Mouse (Mus musculus) midbrain, embryonic 13.5 days (tissue): ENCODE measurements around the gene B830017H08Rik. TPM values are rescaled to one million over a fixed set of nuclear protein-coding genes. Genes with fewer than 3 reads are reported as not detected.

Experiments
- ATAC-seq: fragments of 200-750 bp; cut with Nextera tagmentation; 2 replicates; pipeline ENCODE4 v1.8.0; 2017; ENCODE audit warnings: mild to moderate bottlenecking, moderate TSS enrichment, moderate library complexity
- H3K27ac ChIP-seq: fragments of 300-500 bp; sonication (generic); 2 replicates; pipeline ENCODE4 v1.5.1; 2015; ENCODE audit warnings: inconsistent platforms, mild to moderate bottlenecking, moderate library complexity
- H3K27me3 ChIP-seq: fragments of 300-500 bp; sonication (generic); 2 replicates; pipeline ENCODE4 v1.6.1; 2015; ENCODE audit warnings: mild to moderate bottlenecking, inconsistent platforms
- H3K36me3 ChIP-seq: fragments of 300-500 bp; sonication (generic); 2 replicates; pipeline ENCODE4 v1.6.1; 2015; ENCODE audit warnings: mild to moderate bottlenecking, inconsistent platforms
- H3K4me1 ChIP-seq: fragments of 300-500 bp; sonication (generic); replicated peaks from 2 replicates; pipeline ENCODE4 v1.6.1; 2015; ENCODE audit warnings: inconsistent platforms
- H3K4me2 ChIP-seq: fragments of 300-500 bp; sonication (generic); replicated peaks from 2 replicates; pipeline ENCODE4 v1.6.1; 2015; ENCODE audit warnings: moderate library complexity, mild to moderate bottlenecking, inconsistent platforms
- H3K4me3 ChIP-seq: fragments of 300-500 bp; sonication (generic); replicated peaks from 2 replicates; pipeline ENCODE4 v1.5.1; 2015; ENCODE audit warnings: mild to moderate bottlenecking, inconsistent platforms
- H3K9ac ChIP-seq: fragments of 300-500 bp; sonication (generic); replicated peaks from 2 replicates; pipeline ENCODE4 v1.6.1; 2015; ENCODE audit warnings: mild to moderate bottlenecking, inconsistent platforms
- H3K9me3 ChIP-seq: fragments of 300-500 bp; sonication (generic); 2 replicates; pipeline ENCODE4 v1.6.1; 2016; ENCODE audit warnings: mild to moderate bottlenecking, inconsistent platforms
- WGBS: fragments of 180-500 bp; shearing (Covaris S2); methylation state at CpG from one replicate; pipeline ENCODE4 v1.1.7; 2015; 5-methylcytosine and 5-hydroxymethylcytosine counted together
- polyA plus RNA-seq: library from polyadenylated mRNA; unstranded; fragments of >200 nt; fragmentation: Nextera tagmentation; extraction: Ambion mirVana; gene quantifications from 2 replicates; pipeline ENCODE4 v1.2.1, GENCODE M21; 2015

B830017H08Rik gene
- polyA plus RNA-seq, 1 experiment from 2014 or later, result 0.70 TPM

GRCm38 (mm10) chr16:17802456-17802838 lies 30.5 kb upstream of the B830017H08Rik start:
- H3K9me3 ChIP-seq, result no peaks in the 10 kb centered on the region
- peak overlapping the region; percentile 56 for H3K4me2 ChIP-seq
- H3K4me1 ChIP-seq, result peaks cover 53% of the 10 kb centered on the region
- no peak for ATAC-seq
- H3K27ac ChIP-seq, result no peak overlapping the region
- H3K9ac ChIP-seq, result peak overlapping the region; percentile 24; the same call in 1 of the 2 replicates
- peaks cover 90% of the 10 kb centered on the region for H3K27me3 ChIP-seq
- peak overlapping the region; percentile 34 for H3K4me3 ChIP-seq
- H3K36me3 ChIP-seq, result no peaks in the 10 kb centered on the region
- WGBS, result 5% methylated on average over 18 of the region's 18 CpGs

GRCm38 (mm10) chr16:17802839-17803674 lies 29.9 kb upstream of the B830017H08Rik start:
- 2% methylated on average over 83 of the region's 83 CpGs for WGBS
- H3K4me1 ChIP-seq, result peaks cover 52% of the 10 kb centered on the region
- ATAC-seq, result no peak

GRCm38 (mm10) chr16:17803675-17804448 lies 29.1 kb upstream of the B830017H08Rik start:
- no peaks in the 10 kb centered on the region for H3K9me3 ChIP-seq
- WGBS, result 6% methylated on average over 33 of the region's 33 CpGs
- no peak overlapping the region for H3K27ac ChIP-seq
- H3K4me2 ChIP-seq, result peak overlapping the region; percentile 56
- ATAC-seq, result no peak
- peak overlapping the region; percentile 43; the same call in 1 of the 2 replicates for H3K9ac ChIP-seq
- H3K36me3 ChIP-seq, result no peaks in the 10 kb centered on the region
- peak overlapping the region; percentile 34 for H3K4me3 ChIP-seq
- H3K4me1 ChIP-seq, result peaks cover 45% of the 10 kb centered on the region
- H3K27me3 ChIP-seq, result peaks cover 86% of the 10 kb centered on the region

More at GRCm38 (mm10) chr16:17802839-17803674, 29.9 kb upstream of the B830017H08Rik start:
- H3K4me2 ChIP-seq, result peak overlapping the region; percentile 56
- H3K27me3 ChIP-seq, result peaks cover 87% of the 10 kb centered on the region
- peak overlapping the region; percentile 24; the same call in 1 of the 2 replicates for H3K9ac ChIP-seq
- no peak overlapping the region for H3K27ac ChIP-seq
- H3K4me3 ChIP-seq, result peak overlapping the region; percentile 34
- H3K9me3 ChIP-seq, result no peaks in the 10 kb centered on the region
- no peaks in the 10 kb centered on the region for H3K36me3 ChIP-seq

- H3K4me1 ChIP-seq, result peaks cover 50% of the 10 kb centered on the region
Measured at GRCm38 (mm10) chr16:17804449-17804912, 28.4 kb upstream of the B830017H08Rik start.

GRCm38 (mm10) chr16:17804982-17805381 lies 27.9 kb upstream of the B830017H08Rik start:
- Histone ChIP-seq H3K4me2 (peak overlapping the region; percentile 56), H3K27ac (no peak overlapping the region), H3K4me3 (peak overlapping the region; percentile 34), H3K9ac (no peak overlapping the region; the same call in 1 of the 2 replicates), H3K27me3 (peaks cover 81% of the 10 kb centered on the region), H3K36me3 (no peaks in the 10 kb centered on the region), H3K9me3 (no peaks in the 10 kb centered on the region), H3K4me1 (peaks cover 54% of the 10 kb centered on the region)
- no peak for ATAC-seq
- whole genome bisulfite sequencing, result 6% methylated on average over 7 of the region's 7 CpGs

More at GRCm38 (mm10) chr16:17804449-17804912, 28.4 kb upstream of the B830017H08Rik start:
- no peak overlapping the region for H3K27ac ChIP-seq
- H3K36me3 ChIP-seq, result no peaks in the 10 kb centered on the region
- WGBS, result 1% methylated on average over 33 of the region's 33 CpGs
- H3K9me3 ChIP-seq, result no peaks in the 10 kb centered on the region
- peaks cover 83% of the 10 kb centered on the region for H3K27me3 ChIP-seq
- peak overlapping the region; percentile 43; the same call in 1 of the 2 replicates for H3K9ac ChIP-seq
- H3K4me2 ChIP-seq, result peak overlapping the region; percentile 56
- ATAC-seq, result no peak
- peak overlapping the region; percentile 34 for H3K4me3 ChIP-seq

- peaks cover 54% of the 10 kb centered on the region for H3K4me1 ChIP-seq
- H3K9me3 ChIP-seq, result no peaks in the 10 kb centered on the region
- peak overlapping the region; percentile 91 for H3K4me2 ChIP-seq
- no peaks in the 10 kb centered on the region for H3K36me3 ChIP-seq
- H3K27ac ChIP-seq, result peak overlapping the region; percentile 80
- 1% methylated on average over 34 of the region's 50 CpGs for WGBS
- H3K27me3 ChIP-seq, result peaks cover 79% of the 10 kb centered on the region
- peak; percentile 40; the same call in 1 of the 2 replicates for ATAC-seq
- peak overlapping the region; percentile 61 for H3K4me3 ChIP-seq
- H3K9ac ChIP-seq, result peak overlapping the region; percentile 87
Measured at GRCm38 (mm10) chr16:17806581-17807191, 26.2 kb upstream of the B830017H08Rik start.

GRCm38 (mm10) chr16:17807192-17808009 lies 25.5 kb upstream of the B830017H08Rik start:
- H3K4me3 ChIP-seq, result peak overlapping the region; percentile 61
- 3% methylated on average over 67 of the region's 73 CpGs for whole genome bisulfite sequencing
- no peaks in the 10 kb centered on the region for H3K9me3 ChIP-seq
- H3K27ac ChIP-seq, result peak overlapping the region; percentile 80
- peaks cover 73% of the 10 kb centered on the region for H3K27me3 ChIP-seq
- H3K4me1 ChIP-seq, result peaks cover 50% of the 10 kb centered on the region
- H3K36me3 ChIP-seq, result no peaks in the 10 kb centered on the region
- peak overlapping the region; percentile 87 for H3K9ac ChIP-seq
- peak; percentile 92 for ATAC-seq
- H3K4me2 ChIP-seq, result peak overlapping the region; percentile 91

GRCm38 (mm10) chr16:17809125-17809524 lies 23.8 kb upstream of the B830017H08Rik start:
- no peak for ATAC-seq
- Histone ChIP-seq H3K9ac (no peak overlapping the region), H3K4me2 (no peak overlapping the region), H3K4me1 (peaks cover 33% of the 10 kb centered on the region), H3K36me3 (no peaks in the 10 kb centered on the region), H3K9me3 (no peaks in the 10 kb centered on the region), H3K4me3 (no peak overlapping the region), H3K27ac (no peak overlapping the region), H3K27me3 (peaks cover 73% of the 10 kb centered on the region)
- 83% methylated on average over 4 of the region's 4 CpGs for WGBS

- ATAC-seq, result no peak
- Histone ChIP-seq H3K4me3 (no peak overlapping the region), H3K27me3 (peaks cover 73% of the 10 kb centered on the region), H3K9me3 (no peaks in the 10 kb centered on the region), H3K9ac (no peak overlapping the region; the same call in 1 of the 2 replicates), H3K27ac (no peak overlapping the region), H3K4me1 (peaks cover 27% of the 10 kb centered on the region), H3K4me2 (no peak overlapping the region), H3K36me3 (no peaks in the 10 kb centered on the region)
- WGBS, result 27% methylated on average over 7 of the region's 7 CpGs
Measured at GRCm38 (mm10) chr16:17809711-17810110, 23.2 kb upstream of the B830017H08Rik start.

GRCm38 (mm10) chr16:17812120-17812519 lies 20.8 kb upstream of the B830017H08Rik start:
- H3K9ac ChIP-seq, result no peak overlapping the region
- H3K27ac ChIP-seq, result no peak overlapping the region
- no peak overlapping the region for H3K4me2 ChIP-seq
- peaks cover 27% of the 10 kb centered on the region for H3K4me1 ChIP-seq
- peaks cover 71% of the 10 kb centered on the region for H3K27me3 ChIP-seq
- 9% methylated on average over 5 of the region's 5 CpGs for WGBS
- H3K36me3 ChIP-seq, result no peaks in the 10 kb centered on the region
- H3K4me3 ChIP-seq, result no peak overlapping the region
- no peaks in the 10 kb centered on the region for H3K9me3 ChIP-seq
- ATAC-seq, result no peak

- no peaks in the 10 kb centered on the region for H3K9me3 ChIP-seq
- no peak overlapping the region for H3K27ac ChIP-seq
- H3K4me1 ChIP-seq, result peaks cover 22% of the 10 kb centered on the region
- no peak overlapping the region for H3K4me2 ChIP-seq
- no peak overlapping the region for H3K4me3 ChIP-seq
- H3K27me3 ChIP-seq, result peaks cover 71% of the 10 kb centered on the region
- ATAC-seq, result no peak
- 68% methylated on average over 4 of the region's 4 CpGs for WGBS
- H3K36me3 ChIP-seq, result no peaks in the 10 kb centered on the region
- no peak overlapping the region for H3K9ac ChIP-seq
Measured at GRCm38 (mm10) chr16:17813173-17813572, 19.7 kb upstream of the B830017H08Rik start.
